Mouse (Mus musculus) cerebellum, postnatal 14 days (tissue): ENCODE measurements around the gene Prlh.

Experiments
- DNase-seq, 2 experiments: peaks; one replicate each; pipeline ENCODE4 v3.0.0; 2021; ENCODE audit warnings: mixed read lengths in 2 of 2

Gene Prlh

DNA sequence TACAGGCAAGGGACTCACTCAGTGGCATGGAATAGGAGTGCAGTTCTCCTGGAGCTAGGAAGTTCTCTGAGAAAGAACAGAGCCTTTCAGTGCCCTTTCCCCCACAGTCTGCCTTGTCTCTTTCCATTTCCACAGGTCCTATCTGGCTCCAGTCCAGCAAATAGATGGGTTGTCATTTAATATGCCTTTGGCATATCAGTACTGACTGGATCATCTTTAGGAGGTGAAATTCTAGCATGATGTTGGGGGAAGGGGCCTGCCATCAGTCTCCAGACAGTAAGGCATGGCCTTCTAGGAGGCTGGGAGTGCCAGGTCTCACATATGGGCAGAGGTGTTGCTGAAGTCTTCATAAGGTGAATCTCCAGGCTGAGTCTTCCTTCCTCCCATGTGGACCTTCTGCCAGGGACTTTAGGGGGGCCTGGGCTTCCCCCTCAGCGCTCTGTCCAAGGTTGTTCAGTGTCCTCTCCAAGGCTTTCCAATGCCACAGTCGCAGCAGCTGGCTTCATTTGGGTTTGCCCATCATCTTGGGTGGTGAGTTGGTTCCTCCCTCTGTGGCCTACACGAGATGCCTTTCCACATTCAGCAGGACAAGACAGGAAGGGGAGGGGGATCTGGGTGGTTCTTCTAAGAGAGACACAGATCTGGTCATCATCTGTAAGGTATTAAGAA is 49.1 kb downstream of the Prlh start:
- no peak for DNase-seq

- no peak for DNase-seq
These were observed 49.7 kb downstream of the Prlh start for GRCm38 (mm10) chr1:91002641-91003040.
